Mouse (Mus musculus): ENCODE results near the gene Zfr2. TPM values are rescaled to one million over a fixed set of nuclear protein-coding genes. Genes with fewer than 3 reads are reported as not detected.
A peak's percentile ranks its signal among the peaks of the same experiment; 100 is the strongest.

Zfr2 gene
- 19.7 and 21.6 TPM in 2 replicates for polyA plus RNA-seq (2015; fragmentation: Nextera tagmentation; extraction: Ambion mirVana)

DNA sequence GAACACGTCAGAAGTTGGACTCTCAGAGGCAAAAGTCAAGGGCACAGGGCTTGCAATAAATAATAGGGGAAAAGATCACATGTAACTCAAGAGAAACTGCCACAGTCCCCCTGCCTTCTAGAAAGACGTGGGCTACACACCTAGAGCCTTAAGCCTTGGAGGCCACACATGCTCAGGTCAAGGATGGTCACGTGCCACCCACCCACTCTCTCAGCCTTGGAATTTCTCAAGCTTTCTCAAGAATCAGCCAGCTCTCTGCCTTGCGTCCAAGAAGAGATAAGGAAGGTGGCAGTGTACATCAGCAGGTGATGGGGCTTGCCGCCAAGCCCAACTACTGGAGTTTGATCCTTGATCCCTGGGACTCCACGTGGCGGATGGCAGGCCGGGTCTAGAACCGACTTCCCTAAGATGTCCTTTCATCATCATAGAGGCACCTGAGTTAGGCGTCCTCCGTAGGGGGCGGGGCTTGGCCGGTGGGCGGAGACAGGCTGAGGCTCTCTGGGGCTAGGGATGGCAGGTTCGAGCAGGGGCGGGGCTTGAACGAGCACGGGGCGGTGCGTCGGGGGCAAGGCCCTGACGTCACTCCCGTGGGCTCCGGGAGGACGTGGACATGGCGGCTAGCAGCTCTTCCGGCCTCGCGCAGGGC lies at the start of gene Zfr2:
Gene Zfr2, plus strand, starts transcription at position 576 of the 646 bp plus-strand sequence.
- 9% methylated on average over 29 of the region's 29 CpGs for WGBS
- ATAC-seq (ENCODE audit: low FRiP score), result peak; percentile 62
- Histone ChIP-seq H3K36me3 (peaks cover 7% of the 10 kb centered on the region; the same call in 1 of the 2 replicates), H3K9ac (peak within 1 kb of the TSS; percentile 84), H3K27ac (no peak within 1 kb of the TSS), H3K4me3 (peak within 1 kb of the TSS; percentile 70), H3K27me3 (peaks cover 6% of the 10 kb centered on the region), H3K9me3 (no peaks in the 10 kb centered on the region), H3K4me2 (peak within 1 kb of the TSS; percentile 66), H3K4me1 (replicated peaks) (peaks cover 40% of the 10 kb centered on the region)

DNA sequence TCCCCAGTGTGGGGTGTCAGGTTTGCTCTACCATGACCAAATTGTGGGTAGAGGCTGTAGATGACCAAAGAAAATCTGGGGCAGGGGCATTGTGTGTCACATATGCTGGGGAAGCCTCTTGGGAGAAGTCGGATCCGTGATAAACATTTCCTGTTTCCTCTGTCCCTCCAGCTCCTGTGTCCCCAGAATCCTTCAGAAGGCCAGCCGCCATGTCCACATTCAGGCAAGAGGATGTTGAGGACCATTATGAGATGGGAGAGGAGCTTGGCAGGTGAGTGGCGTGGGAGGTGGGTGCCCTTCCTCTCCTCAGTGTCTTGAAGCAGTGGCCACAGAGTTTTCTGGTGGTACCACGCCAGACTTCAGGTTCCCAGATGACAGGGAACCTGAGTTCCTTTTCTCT lies 49.1 kb upstream of the Zfr2 start, which contains the start of gene 4930442H23Rik:
Gene 4930442H23Rik, minus strand, starts transcription at position 45 of the 400 bp plus-strand sequence.
- H3K9ac ChIP-seq, result peak within 1 kb of the TSS; percentile 82
- ATAC-seq (ENCODE audit: low FRiP score), result no peak
- H3K27me3 ChIP-seq, result no peaks in the 10 kb centered on the region
- H3K4me1 ChIP-seq (replicated peaks), result peaks cover 36% of the 10 kb centered on the region
- peak within 1 kb of the TSS; percentile 94 for H3K27ac ChIP-seq
- H3K4me2 ChIP-seq, result peak within 1 kb of the TSS; percentile 69
- H3K9me3 ChIP-seq, result no peaks in the 10 kb centered on the region
- peak within 1 kb of the TSS; percentile 66 for H3K4me3 ChIP-seq
- 88% methylated on average over 5 of the region's 5 CpGs for WGBS
- H3K36me3 ChIP-seq, result peaks cover 79% of the 10 kb centered on the region

DNA sequence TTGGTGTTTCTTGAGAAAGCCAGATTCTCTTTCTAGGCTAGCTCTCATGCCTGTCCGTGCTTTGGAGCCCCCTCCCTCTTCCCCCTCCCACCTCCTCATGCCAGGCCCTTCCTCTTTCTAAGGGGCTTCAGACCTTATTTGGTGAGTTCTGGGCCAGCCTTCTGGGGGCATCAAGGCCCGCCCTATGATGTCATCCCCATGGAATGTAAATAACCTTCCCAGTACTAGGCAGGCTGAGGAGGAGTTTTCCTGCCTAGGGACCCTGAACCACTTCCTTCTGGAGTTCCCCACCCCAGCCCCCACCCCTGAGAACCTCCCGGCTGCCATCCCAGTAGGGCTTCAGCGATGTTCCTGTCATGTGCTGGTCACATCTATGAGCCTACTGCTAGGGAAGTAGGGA lies 48.2 kb upstream of the Zfr2 start:
- no peak overlapping the region for H3K4me2 ChIP-seq
- peaks cover 77% of the 10 kb centered on the region for H3K36me3 ChIP-seq

DNA sequence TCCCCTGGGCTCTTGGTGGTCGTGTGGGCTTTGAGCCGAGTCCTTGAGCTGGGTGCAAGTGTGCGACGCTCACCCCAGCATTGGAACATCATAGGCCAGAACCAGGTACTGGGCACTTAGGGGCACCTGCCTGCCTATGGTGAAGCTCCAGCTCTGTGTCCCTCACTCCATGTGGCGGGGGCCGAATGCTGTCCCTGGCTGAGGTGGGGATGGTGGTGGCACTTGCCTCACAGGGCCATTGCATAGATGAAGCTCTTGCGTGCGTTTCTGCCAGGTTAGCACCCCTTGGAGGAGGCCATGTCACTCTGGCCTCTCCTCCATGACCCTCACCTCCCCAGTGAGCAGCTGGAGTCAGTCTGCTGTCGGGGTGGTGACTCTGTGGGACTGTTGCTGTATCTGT lies 45.8 kb upstream of the Zfr2 start:
- Histone ChIP-seq H3K27ac (no peak overlapping the region), H3K4me1 (replicated peaks) (peaks cover 23% of the 10 kb centered on the region), H3K4me2 (no peak overlapping the region), H3K9me3 (no peaks in the 10 kb centered on the region), H3K36me3 (peaks cover 72% of the 10 kb centered on the region), H3K9ac (no peak overlapping the region), H3K27me3 (no peaks in the 10 kb centered on the region), H3K4me3 (no peak overlapping the region)
- 97% methylated on average over 9 of the region's 9 CpGs for WGBS
- ATAC-seq (ENCODE audit: low FRiP score), result no peak

More for the DNA sequence above, 48.2 kb upstream of the Zfr2 start:
- no peak for ATAC-seq (ENCODE audit: low FRiP score)
- 72% methylated on average over 4 of the region's 4 CpGs for WGBS
- peaks cover 27% of the 10 kb centered on the region for H3K4me1 ChIP-seq (replicated peaks)
- no peak overlapping the region for H3K27ac ChIP-seq
- H3K9me3 ChIP-seq, result no peaks in the 10 kb centered on the region
- no peaks in the 10 kb centered on the region for H3K27me3 ChIP-seq
- H3K9ac ChIP-seq, result peak overlapping the region; percentile 15; the same call in 1 of the 2 replicates
- no peak overlapping the region for H3K4me3 ChIP-seq

DNA sequence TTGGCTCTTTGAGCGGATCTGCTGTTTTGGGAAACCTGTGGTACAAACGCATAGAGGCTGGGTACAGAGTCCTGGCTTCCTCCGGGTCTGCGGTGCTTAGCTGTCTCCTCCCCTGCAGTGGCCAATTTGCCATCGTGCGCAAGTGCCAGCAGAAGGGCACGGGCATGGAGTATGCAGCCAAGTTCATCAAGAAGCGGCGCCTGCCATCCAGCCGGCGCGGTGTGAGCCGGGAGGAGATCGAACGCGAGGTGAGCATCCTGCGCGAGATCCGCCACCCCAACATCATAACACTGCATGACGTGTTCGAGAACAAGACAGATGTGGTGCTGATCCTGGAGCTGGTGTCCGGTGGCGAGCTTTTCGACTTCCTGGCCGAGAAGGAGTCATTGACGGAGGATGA lies 43.1 kb upstream of the Zfr2 start:
- Histone ChIP-seq H3K4me3 (no peak overlapping the region), H3K4me1 (replicated peaks) (peaks cover 28% of the 10 kb centered on the region), H3K36me3 (peaks cover 59% of the 10 kb centered on the region), H3K27ac (no peak overlapping the region), H3K9me3 (no peaks in the 10 kb centered on the region), H3K4me2 (no peak overlapping the region), H3K27me3 (peaks cover 10% of the 10 kb centered on the region), H3K9ac (no peak overlapping the region)
- ATAC-seq (ENCODE audit: low FRiP score), result no peak
- WGBS, result 81% methylated on average over 26 of the region's 26 CpGs

DNA sequence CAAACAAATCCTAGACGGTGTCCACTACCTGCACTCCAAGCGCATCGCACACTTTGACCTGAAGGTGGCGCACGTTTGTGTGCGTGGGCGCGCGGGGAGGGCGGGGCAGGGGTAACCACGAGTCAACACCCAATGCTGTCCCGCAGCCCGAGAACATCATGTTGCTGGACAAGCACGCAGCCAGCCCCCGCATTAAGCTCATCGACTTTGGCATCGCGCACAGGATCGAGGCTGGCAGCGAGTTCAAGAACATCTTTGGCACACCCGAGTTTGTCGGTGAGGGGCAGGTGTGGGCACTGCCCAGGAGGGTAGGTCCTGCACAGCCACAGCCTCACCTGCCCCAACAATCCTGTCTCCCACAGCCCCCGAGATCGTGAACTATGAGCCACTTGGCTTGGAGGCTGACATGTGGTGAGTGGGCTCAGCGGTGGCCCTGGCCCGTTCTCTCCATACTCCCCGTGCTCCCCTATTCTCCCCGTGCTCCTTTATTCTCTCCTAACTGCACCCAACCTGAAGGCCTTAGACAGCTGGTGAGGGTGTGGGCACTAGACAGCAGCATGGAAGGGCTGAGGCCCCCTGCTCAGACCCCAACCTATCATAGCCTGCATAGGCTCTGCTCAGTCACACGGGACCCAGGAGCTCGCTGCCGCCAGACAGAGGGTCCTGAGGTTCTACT lies 42.6 kb upstream of the Zfr2 start:
- H3K9ac ChIP-seq, result no peak overlapping the region
- H3K27ac ChIP-seq, result no peak overlapping the region
- WGBS, result 68% methylated on average over 31 of the region's 31 CpGs
- H3K4me3 ChIP-seq, result no peak overlapping the region
- peaks cover 54% of the 10 kb centered on the region for H3K36me3 ChIP-seq
- H3K4me2 ChIP-seq, result no peak overlapping the region
- peaks cover 28% of the 10 kb centered on the region for H3K4me1 ChIP-seq (replicated peaks)
- no peaks in the 10 kb centered on the region for H3K9me3 ChIP-seq
- peaks cover 16% of the 10 kb centered on the region for H3K27me3 ChIP-seq
- no peak for ATAC-seq (ENCODE audit: low FRiP score)

DNA sequence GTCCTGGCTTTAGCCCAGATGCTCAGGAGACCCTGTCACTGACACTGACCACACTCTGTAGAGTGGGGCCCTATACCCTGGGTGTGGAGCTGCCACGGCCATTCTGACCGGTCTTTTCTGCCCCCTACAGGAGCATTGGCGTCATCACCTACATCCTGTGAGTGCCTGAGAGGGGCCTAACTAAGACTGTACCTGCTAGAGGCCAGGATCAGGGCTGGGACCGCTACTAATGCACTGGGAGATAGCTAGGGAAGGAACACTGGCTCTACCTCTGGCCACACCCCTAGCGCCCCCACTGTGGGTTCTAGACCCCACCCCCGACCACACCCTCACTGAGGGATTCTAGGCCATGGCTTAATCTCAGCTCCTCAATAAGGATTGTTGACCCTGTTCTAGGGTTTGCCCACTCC lies 42.0 kb upstream of the Zfr2 start:
- Histone ChIP-seq H3K9me3 (no peaks in the 10 kb centered on the region), H3K27ac (no peak overlapping the region), H3K9ac (no peak overlapping the region), H3K4me2 (no peak overlapping the region), H3K27me3 (peaks cover 21% of the 10 kb centered on the region), H3K4me3 (no peak overlapping the region), H3K4me1 (replicated peaks) (peaks cover 28% of the 10 kb centered on the region), H3K36me3 (peaks cover 49% of the 10 kb centered on the region)
- 76% methylated on average over 6 of the region's 6 CpGs for WGBS
- no peak for ATAC-seq (ENCODE audit: low FRiP score)

DNA sequence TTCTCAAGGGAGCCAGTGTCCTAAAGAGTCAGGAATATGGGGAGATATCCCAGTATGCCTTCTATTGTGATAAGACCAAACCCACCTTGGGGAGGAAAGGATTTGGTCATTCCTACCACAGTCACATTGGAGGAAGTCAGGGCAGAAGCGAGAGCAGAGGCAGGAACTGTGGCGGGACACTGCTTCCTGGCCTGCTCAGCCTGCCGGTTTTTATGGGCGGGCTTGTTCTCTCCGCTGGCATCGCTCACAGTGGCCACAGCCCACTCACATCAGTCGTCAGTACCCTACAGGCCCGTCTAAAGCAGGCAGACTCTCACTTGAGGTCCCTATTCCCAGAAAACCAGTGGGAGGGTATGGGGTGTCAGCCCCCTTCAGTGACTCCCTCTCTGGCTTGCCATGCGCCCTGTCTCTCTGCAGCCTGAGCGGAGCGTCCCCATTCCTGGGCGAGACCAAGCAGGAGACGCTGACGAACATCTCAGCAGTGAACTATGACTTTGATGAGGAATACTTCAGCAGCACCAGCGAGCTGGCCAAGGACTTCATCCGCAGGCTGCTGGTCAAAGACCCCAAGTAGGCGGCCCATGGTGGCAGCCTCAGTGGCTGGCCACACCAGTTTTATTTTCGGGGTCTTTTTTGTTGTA lies 41.5 kb upstream of the Zfr2 start:
- H3K4me2 ChIP-seq, result peak overlapping the region; percentile 92
- H3K27ac ChIP-seq, result peak overlapping the region; percentile 98
- peaks cover 47% of the 10 kb centered on the region for H3K36me3 ChIP-seq
- H3K9ac ChIP-seq, result peak overlapping the region; percentile 79
- peaks cover 28% of the 10 kb centered on the region for H3K4me1 ChIP-seq (replicated peaks)
- H3K4me3 ChIP-seq, result no peak overlapping the region; the same call in 1 of the 2 replicates
- 93% methylated on average over 18 of the region's 18 CpGs for WGBS
- ATAC-seq (ENCODE audit: low FRiP score), result no peak
- peaks cover 27% of the 10 kb centered on the region for H3K27me3 ChIP-seq
- no peaks in the 10 kb centered on the region for H3K9me3 ChIP-seq

DNA sequence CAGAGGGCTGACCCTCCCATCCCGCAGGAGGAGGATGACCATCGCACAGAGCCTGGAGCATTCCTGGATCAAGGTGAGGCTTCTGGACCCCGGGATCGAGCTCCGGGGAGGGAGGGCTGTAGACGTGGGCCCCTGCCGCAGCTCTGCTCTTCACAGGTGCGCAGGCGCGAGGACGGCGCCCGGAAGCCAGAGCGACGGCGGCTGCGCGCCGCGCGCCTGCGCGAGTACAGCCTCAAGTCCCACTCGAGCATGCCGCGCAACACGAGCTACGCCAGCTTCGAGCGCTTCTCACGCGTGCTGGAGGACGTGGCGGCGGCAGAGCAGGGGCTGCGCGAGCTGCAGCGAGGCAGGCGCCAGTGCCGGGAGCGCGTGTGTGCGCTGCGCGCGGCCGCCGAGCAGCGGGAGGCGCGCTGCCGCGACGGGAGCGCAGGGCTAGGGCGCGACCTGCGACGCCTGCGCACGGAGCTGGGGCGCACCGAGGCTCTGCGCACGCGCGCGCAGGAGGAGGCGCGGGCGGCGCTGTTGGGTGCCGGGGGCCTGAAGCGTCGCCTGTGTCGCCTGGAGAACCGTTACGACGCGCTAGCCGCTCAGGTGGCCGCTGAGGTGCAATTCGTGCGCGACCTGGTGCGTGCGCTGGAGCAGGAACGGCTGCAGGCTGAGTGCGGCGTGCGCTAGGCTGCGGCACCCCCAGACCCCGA lies 40.5 kb upstream of the Zfr2 start:
- Histone ChIP-seq H3K27ac (peak overlapping the region; percentile 98), H3K4me3 (peak overlapping the region; percentile 58), H3K9me3 (no peaks in the 10 kb centered on the region), H3K36me3 (peaks cover 37% of the 10 kb centered on the region), H3K27me3 (peaks cover 36% of the 10 kb centered on the region), H3K4me1 (replicated peaks) (peaks cover 28% of the 10 kb centered on the region), H3K9ac (peak overlapping the region; percentile 79), H3K4me2 (peak overlapping the region; percentile 92)
- ATAC-seq (ENCODE audit: low FRiP score), result peak; percentile 87
- WGBS, result 1% methylated on average over 79 of the region's 93 CpGs

DNA sequence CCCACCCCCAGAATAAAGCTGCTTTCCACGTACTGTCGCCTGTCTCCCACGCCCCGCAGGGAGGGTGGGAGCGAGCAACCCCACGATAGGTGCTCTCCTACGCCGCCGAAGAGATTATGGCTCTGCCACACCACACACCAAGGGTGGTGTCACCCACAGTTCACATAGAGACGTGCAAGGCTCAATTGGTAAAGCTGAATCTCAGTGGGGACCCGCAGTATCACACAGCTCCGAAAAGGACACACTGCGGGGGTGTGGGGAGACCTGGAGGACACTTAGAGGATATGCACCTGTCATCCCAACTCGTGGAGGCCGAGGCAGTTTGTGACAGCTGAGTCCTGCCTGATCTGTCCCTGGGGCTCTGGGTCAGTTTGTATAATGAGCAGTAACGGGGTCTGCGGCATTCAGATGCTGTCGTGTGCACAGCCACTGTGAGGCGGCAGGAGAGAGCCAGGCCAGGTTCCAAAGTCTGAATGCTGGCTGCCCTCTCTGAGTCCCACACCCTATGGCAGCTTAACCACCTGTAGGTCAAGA lies 39.9 kb upstream of the Zfr2 start:
- WGBS, result 2% methylated on average over 19 of the region's 19 CpGs
- peak; percentile 45 for ATAC-seq (ENCODE audit: low FRiP score)

DNA sequence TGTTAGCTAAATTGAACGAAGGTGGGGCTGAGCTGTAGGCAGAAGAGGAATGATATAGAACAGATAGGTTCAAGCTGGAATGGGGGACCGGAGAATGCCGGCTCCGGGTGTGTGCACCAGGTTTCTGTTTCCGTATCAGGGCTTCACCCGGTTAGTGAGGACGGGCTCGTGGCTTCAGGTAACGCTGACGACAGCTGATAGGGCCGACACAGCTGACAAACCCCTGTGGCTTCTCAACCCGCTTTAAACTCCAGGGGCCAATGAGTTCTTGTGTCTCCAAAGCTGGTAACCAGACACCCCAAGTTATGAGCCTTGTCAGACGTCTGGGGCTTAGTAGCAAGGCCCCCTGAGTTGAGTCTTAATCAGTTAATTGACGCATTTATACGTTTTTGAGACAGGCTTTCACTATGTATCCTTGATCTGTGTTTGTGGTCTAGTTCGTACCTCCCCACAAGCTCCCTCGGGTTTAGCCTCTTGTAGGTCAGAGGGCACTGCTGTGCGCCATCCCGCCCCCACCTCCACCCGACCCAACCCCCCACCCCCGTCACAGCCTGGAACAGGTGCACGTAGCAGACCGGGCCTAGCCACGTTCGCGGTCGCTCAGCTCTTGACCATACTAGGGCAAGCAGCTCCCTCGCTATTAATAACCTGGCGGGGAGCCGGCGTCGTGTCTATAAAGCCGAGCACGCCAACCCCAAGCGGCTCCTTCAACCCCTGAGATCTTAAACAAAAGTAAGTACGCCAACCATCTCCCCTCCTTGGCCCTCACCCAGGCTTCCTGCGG lies 38.8 kb upstream of the Zfr2 start:
- H3K9me3 ChIP-seq, result no peaks in the 10 kb centered on the region
- ATAC-seq (ENCODE audit: low FRiP score), result no peak
- peaks cover 23% of the 10 kb centered on the region for H3K36me3 ChIP-seq
- H3K4me1 ChIP-seq (replicated peaks), result peaks cover 28% of the 10 kb centered on the region
- no peak overlapping the region for H3K4me3 ChIP-seq
- 16% methylated on average over 37 of the region's 37 CpGs for whole genome bisulfite sequencing
- H3K27me3 ChIP-seq, result peaks cover 47% of the 10 kb centered on the region
- peak overlapping the region; percentile 53 for H3K9ac ChIP-seq
- H3K27ac ChIP-seq, result no peak overlapping the region
- H3K4me2 ChIP-seq, result 0 out of 2 replicates have a peak overlapping the region, but pooled peaks have one; percentile 2

More for the DNA sequence above, 39.9 kb upstream of the Zfr2 start:
- peaks cover 28% of the 10 kb centered on the region for H3K4me1 ChIP-seq (replicated peaks)
- H3K4me3 ChIP-seq, result peak overlapping the region; percentile 58
- H3K9ac ChIP-seq, result peak overlapping the region; percentile 79
- peak overlapping the region; percentile 92 for H3K4me2 ChIP-seq
- H3K27ac ChIP-seq, result peak overlapping the region; percentile 98
- peaks cover 40% of the 10 kb centered on the region for H3K27me3 ChIP-seq
- no peaks in the 10 kb centered on the region for H3K9me3 ChIP-seq
- peaks cover 32% of the 10 kb centered on the region for H3K36me3 ChIP-seq
